Mouse (Mus musculus): ENCODE measurements around the gene Slc11a2. TPM values are rescaled to one million over a fixed set of nuclear protein-coding genes. Genes with fewer than 3 reads are reported as not detected.
"Not testable (repeated sequence)": the region's sequence is repeated elsewhere in the genome, so short reads cannot be mapped to it uniquely, and the experiment has no call there.

Gene Slc11a2
- polyA plus RNA-seq, 1 experiment from 2014 or later, result 15.0 TPM

DNA sequence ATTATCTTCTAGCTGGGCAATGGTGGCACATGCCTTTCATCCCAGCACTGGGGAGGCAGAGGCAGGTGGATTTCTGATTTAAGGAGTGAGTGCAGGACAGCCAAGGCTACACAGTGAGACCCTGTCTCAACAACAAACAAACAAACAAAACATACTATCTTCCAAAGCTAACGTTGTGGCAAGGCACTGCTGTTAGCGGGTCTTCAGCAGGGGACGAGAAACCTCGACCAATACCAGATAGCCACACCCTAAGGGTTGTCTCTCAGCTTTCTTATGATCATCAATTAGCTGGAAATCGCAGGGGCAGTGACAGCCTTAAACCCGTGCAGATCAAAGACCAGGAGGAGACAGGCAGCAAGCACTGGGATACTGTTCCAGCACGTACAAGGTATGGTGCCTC lies 60.6 kb downstream of the Slc11a2 start, which contains the start of gene Higd1c:
Gene Higd1c, plus strand, starts transcription at position 301 of the 400 bp plus-strand sequence.
- H3K4me2 ChIP-seq (ENCODE audit: low read depth, low read length), result no peak within 1 kb of the TSS
- ATAC-seq (no peak), DNase-seq (no peak)
- peaks cover 5% of the 10 kb centered on the region; the same call in 1 of the 2 replicates for H3K9me3 ChIP-seq (ENCODE audit: low read length)
- H3K27ac ChIP-seq (ENCODE audit: low read depth), result no peak within 1 kb of the TSS
- WGBS (ENCODE audit: insufficient replicate concordance), result 67% methylated on average over 7 of the region's 7 CpGs
- no peaks in the 10 kb centered on the region for H3K4me1 ChIP-seq (ENCODE audit: insufficient read depth)
- H3K4me3 ChIP-seq (ENCODE audit: low read depth, low read length), result no peak within 1 kb of the TSS
- H3K27me3 ChIP-seq (ENCODE audit: insufficient read depth, low read length), result no peaks in the 10 kb centered on the region
- TF ChIP-seq CTCF (IDR thresholded peaks at IDR 0.05; ENCODE audit: low read depth) (no peak), EP300 (IDR thresholded peaks at IDR 0.05; ENCODE audit: low read depth) (no peak)
- no peaks in the 10 kb centered on the region for H3K36me3 ChIP-seq (replicated peaks; ENCODE audit: insufficient read depth, low read length)
- no peak within 1 kb of the TSS for H3K9ac ChIP-seq (replicated peaks)

DNA sequence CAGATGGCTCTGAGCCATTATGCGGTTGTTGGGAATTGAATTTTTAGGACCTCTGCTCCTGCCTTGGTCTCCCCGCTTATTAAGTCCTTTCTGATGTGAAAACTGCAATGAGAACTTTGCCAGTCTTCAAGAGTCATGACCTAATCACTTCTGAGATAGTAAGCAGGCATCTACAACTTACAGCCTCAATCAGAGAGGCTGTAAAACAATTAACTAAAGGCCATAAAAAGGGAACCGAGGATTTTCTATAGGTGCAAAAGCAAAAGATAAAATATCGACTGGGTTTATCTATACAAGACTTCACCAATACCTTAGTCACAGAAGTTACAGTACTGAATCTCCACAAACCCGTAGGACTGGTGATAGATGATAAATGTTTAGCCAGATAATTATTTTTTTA lies 69.0 kb downstream of the Slc11a2 start:
- H3K36me3 ChIP-seq (replicated peaks; ENCODE audit: insufficient read depth, low read length), result no peaks in the 10 kb centered on the region
- WGBS (ENCODE audit: insufficient replicate concordance), result 63% methylated on average over 5 of the region's 5 CpGs
- H3K9me3 ChIP-seq (ENCODE audit: low read length), result no peaks in the 10 kb centered on the region
- no peak overlapping the region for H3K4me3 ChIP-seq (ENCODE audit: low read depth, low read length)
- H3K4me1 ChIP-seq (ENCODE audit: insufficient read depth), result peaks cover 4% of the 10 kb centered on the region; the same call in 1 of the 2 replicates
- H3K4me2 ChIP-seq (ENCODE audit: low read depth, low read length), result no peak overlapping the region
- TF ChIP-seq CTCF (IDR thresholded peaks at IDR 0.05; ENCODE audit: low read depth), result no peak
- TF ChIP-seq EP300 (IDR thresholded peaks at IDR 0.05; ENCODE audit: low read depth), result no peak
- no peak overlapping the region for H3K27ac ChIP-seq (ENCODE audit: low read depth)
- ATAC-seq, result no peak
- DNase-seq, result no peak
- H3K9ac ChIP-seq (replicated peaks), result no peak overlapping the region
- H3K27me3 ChIP-seq (ENCODE audit: insufficient read depth, low read length), result no peaks in the 10 kb centered on the region

DNA sequence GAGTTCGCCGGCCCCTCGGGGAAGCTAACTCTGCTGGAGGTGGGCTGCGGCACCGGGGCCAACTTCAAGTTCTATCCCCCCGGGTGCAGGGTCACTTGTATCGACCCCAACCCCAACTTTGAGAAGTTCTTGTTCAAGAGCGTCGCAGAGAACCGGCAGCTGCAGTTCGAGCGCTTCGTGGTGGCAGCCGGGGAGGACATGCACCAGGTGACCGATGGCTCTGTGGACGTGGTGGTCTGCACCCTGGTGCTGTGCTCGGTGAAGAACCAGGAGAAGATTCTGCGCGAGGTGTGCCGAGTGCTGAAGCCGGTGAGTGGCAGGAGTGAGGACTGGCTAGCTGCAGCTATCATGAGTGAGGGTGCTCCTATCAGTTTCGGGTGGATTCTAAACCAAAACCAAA lies 71.5 kb downstream of the Slc11a2 start:
- WGBS (ENCODE audit: insufficient replicate concordance), result 89% methylated on average over 10 of the region's 22 CpGs
- H3K4me1 ChIP-seq (ENCODE audit: insufficient read depth); H3K36me3 ChIP-seq (replicated peaks; ENCODE audit: insufficient read depth, low read length); H3K9me3 ChIP-seq (ENCODE audit: low read length); H3K4me3 ChIP-seq (ENCODE audit: low read depth, low read length); H3K27me3 ChIP-seq (ENCODE audit: insufficient read depth, low read length); ATAC-seq; H3K27ac ChIP-seq (ENCODE audit: low read depth); H3K4me2 ChIP-seq (ENCODE audit: low read depth, low read length); DNase-seq; H3K9ac ChIP-seq (replicated peaks): not testable (repeated sequence)

DNA sequence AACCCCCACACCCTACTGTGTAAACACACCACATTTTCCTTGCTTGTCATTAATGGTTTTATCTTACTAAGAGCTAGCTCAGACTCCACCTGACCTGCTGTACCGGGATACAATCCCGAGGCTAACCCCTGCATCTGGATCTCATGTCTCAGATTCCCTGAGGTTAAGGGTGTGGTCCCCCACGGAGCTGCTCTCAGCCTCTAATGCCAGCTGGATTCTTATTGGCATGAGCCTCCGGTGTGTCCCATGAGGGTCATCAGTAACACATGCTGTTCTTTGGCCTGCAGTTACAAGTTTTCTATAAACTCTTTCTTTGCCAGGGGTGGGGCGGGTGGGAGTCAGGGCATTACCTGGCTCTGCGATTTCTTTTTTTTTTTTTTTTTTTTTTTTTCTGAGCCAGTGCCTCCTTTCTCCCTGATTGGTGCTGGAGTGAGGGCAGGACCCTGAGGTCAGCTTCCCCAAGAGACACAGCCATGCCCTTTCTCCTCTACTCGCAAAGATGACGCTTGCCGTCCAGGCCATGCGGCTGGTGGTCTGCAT lies 72.1 kb downstream of the Slc11a2 start, which contains the start of the genes Methig1 and Mettl7a2:
Gene Methig1, plus strand, starts transcription at position 439 of the 540 bp plus-strand sequence.
Gene Mettl7a2, plus strand, starts transcription at position 490 of the 540 bp plus-strand sequence.
- Histone ChIP-seq H3K4me2 (ENCODE audit: low read depth, low read length) (no peak within 1 kb of the TSS), H3K27ac (ENCODE audit: low read depth) (no peak within 1 kb of the TSS), H3K9ac (replicated peaks) (no peak within 1 kb of the TSS), H3K9me3 (ENCODE audit: low read length) (no peaks in the 10 kb centered on the region), H3K36me3 (replicated peaks; ENCODE audit: insufficient read depth, low read length) (no peaks in the 10 kb centered on the region), H3K4me1 (ENCODE audit: insufficient read depth) (peaks cover 4% of the 10 kb centered on the region; the same call in 1 of the 2 replicates), H3K4me3 (ENCODE audit: low read depth, low read length) (no peak within 1 kb of the TSS), H3K27me3 (ENCODE audit: insufficient read depth, low read length) (no peaks in the 10 kb centered on the region)
- TF ChIP-seq EP300 (IDR thresholded peaks at IDR 0.05; ENCODE audit: low read depth) (no peak), CTCF (IDR thresholded peaks at IDR 0.05; ENCODE audit: low read depth) (no peak)
- no peak for DNase-seq
- no peak for ATAC-seq
- 79% methylated on average over 10 of the region's 10 CpGs for WGBS (ENCODE audit: insufficient replicate concordance)

DNA sequence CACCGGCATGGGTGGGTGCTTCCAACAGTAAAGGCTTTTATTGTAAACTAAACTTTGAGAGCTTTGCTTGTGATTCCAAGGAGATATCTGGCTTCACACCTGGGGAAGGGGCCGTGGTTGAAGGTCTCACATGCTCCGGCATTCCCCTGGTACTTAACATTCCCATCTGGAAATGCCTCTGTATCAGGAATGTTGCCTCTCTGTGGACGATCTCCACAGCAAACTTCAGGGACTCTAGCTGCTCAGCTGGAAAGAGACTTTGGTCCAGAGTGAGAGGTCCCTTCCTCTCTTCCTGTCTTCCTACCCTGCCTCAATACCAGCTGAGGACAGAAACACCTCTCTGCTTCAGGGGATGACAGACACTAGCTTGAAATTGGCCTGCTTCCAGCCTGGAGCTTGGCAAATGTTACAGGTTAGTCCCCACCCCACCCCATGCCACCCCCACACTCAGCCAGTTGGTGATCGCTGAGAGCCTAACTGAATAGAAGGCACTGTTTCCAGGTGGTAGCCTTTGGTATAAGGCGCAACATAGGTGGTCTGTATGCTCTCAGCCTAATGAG lies 73.3 kb downstream of the Slc11a2 start:
- H3K27ac ChIP-seq (ENCODE audit: low read depth), result no peak overlapping the region
- H3K4me1 ChIP-seq (ENCODE audit: insufficient read depth), result peaks cover 4% of the 10 kb centered on the region; the same call in 1 of the 2 replicates
- DNase-seq (no peak), ATAC-seq (no peak)
- no peak overlapping the region for H3K9ac ChIP-seq (replicated peaks)
- H3K27me3 ChIP-seq (ENCODE audit: insufficient read depth, low read length), result no peaks in the 10 kb centered on the region
- 66% methylated on average over 6 of the region's 6 CpGs for WGBS (ENCODE audit: insufficient replicate concordance)
- TF ChIP-seq CTCF (IDR thresholded peaks at IDR 0.05; ENCODE audit: low read depth) (no peak), EP300 (IDR thresholded peaks at IDR 0.05; ENCODE audit: low read depth) (no peak)
- no peak overlapping the region for H3K4me3 ChIP-seq (ENCODE audit: low read depth, low read length)
- H3K36me3 ChIP-seq (replicated peaks; ENCODE audit: insufficient read depth, low read length), result no peaks in the 10 kb centered on the region
- no peak overlapping the region for H3K4me2 ChIP-seq (ENCODE audit: low read depth, low read length)
- H3K9me3 ChIP-seq (ENCODE audit: low read length), result no peaks in the 10 kb centered on the region

DNA sequence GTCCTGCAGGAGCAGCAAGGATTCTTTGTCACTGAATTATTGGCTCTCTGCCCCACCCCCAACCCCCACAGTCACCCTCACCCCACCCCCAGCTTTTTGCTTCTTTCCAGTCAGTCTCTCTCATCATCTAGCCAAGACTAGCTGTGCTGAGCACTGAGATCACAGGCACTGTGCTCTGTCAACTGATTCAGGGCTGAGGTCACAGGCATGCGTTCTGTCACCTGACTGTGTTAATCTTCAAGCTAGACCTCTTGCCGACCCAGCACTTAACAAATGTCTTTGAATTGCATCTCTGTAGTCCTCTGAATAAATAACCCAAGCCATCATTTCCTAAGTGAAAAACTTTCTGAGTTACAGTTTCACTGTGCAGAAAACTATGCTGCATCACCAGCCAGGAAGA lies 75.4 kb downstream of the Slc11a2 start:
- TF ChIP-seq EP300 (IDR thresholded peaks at IDR 0.05; ENCODE audit: low read depth) (no peak), CTCF (IDR thresholded peaks at IDR 0.05; ENCODE audit: low read depth) (no peak)
- Histone ChIP-seq H3K27me3 (ENCODE audit: insufficient read depth, low read length) (no peaks in the 10 kb centered on the region), H3K4me1 (ENCODE audit: insufficient read depth) (peaks cover 4% of the 10 kb centered on the region; the same call in 1 of the 2 replicates), H3K9ac (replicated peaks) (no peak overlapping the region), H3K4me3 (ENCODE audit: low read depth, low read length) (no peak overlapping the region), H3K9me3 (ENCODE audit: low read length) (no peaks in the 10 kb centered on the region), H3K27ac (ENCODE audit: low read depth) (no peak overlapping the region), H3K4me2 (ENCODE audit: low read depth, low read length) (no peak overlapping the region), H3K36me3 (replicated peaks; ENCODE audit: insufficient read depth, low read length) (no peaks in the 10 kb centered on the region)
- DNase-seq (no peak), ATAC-seq (no peak)
- 50% methylated on average over 2 of the region's 2 CpGs for WGBS (ENCODE audit: insufficient replicate concordance)

All from liver, postnatal 0 days (tissue).